Mouse (Mus musculus) kidney, embryonic 15.5 days (tissue): ENCODE data around the gene Igf1r. TPM values are rescaled to one million over a fixed set of nuclear protein-coding genes. Genes with fewer than 3 reads are reported as not detected.

ENCODE experiments used
- ATAC-seq: fragments of 200-750 bp; cut with Nextera tagmentation; replicated peaks from 2 replicates; pipeline ENCODE4 v1.8.0; 2017; ENCODE audit warnings: moderate TSS enrichment; ENCODE audit not compliant: low FRiP score
- H3K27ac ChIP-seq: fragments of 300-500 bp; sonication (generic); 2 replicates; pipeline ENCODE4 v1.5.1; 2015; ENCODE audit warnings: mild to moderate bottlenecking, inconsistent platforms
- H3K27me3 ChIP-seq: fragments of 300-500 bp; sonication (generic); 2 replicates; pipeline ENCODE4 v1.6.1; 2015; ENCODE audit warnings: inconsistent platforms
- H3K36me3 ChIP-seq: fragments of 300-500 bp; sonication (generic); 2 replicates; pipeline ENCODE4 v1.6.1; 2015; ENCODE audit warnings: inconsistent platforms
- H3K4me1 ChIP-seq: fragments of 300-500 bp; sonication (generic); 2 replicates; pipeline ENCODE4 v1.6.1; 2015; ENCODE audit warnings: inconsistent platforms
- H3K4me2 ChIP-seq: fragments of 300-500 bp; sonication (generic); 2 replicates; pipeline ENCODE4 v1.6.1; 2015; ENCODE audit warnings: moderate library complexity, mild to moderate bottlenecking, inconsistent platforms
- H3K4me3 ChIP-seq: fragments of 300-500 bp; sonication (generic); replicated peaks from 2 replicates; pipeline ENCODE4 v1.5.1; 2015; ENCODE audit warnings: mild to moderate bottlenecking, inconsistent platforms
- H3K9ac ChIP-seq: fragments of 300-500 bp; sonication (generic); 2 replicates; pipeline ENCODE4 v1.6.1; 2015; ENCODE audit warnings: mild to moderate bottlenecking, inconsistent platforms
- H3K9me3 ChIP-seq: fragments of 300-500 bp; sonication (generic); replicated peaks from 2 replicates; pipeline ENCODE4 v1.6.1; 2016; ENCODE audit warnings: inconsistent platforms
- WGBS: fragments of 180-500 bp; shearing (Covaris S2); methylation state at CpG from one replicate; pipeline ENCODE4 v1.1.7; 2015; ENCODE audit warnings: mixed read lengths; 5-methylcytosine and 5-hydroxymethylcytosine counted together
- polyA plus RNA-seq: library from polyadenylated mRNA; unstranded; fragments of >200 nt; fragmentation: Nextera tagmentation; extraction: Ambion mirVana; gene quantifications from 2 replicates; pipeline ENCODE4 v1.2.1, GENCODE M21; 2015

Gene Igf1r
- polyA plus RNA-seq, 1 experiment from 2014 or later, result 26.9 TPM

DNA sequence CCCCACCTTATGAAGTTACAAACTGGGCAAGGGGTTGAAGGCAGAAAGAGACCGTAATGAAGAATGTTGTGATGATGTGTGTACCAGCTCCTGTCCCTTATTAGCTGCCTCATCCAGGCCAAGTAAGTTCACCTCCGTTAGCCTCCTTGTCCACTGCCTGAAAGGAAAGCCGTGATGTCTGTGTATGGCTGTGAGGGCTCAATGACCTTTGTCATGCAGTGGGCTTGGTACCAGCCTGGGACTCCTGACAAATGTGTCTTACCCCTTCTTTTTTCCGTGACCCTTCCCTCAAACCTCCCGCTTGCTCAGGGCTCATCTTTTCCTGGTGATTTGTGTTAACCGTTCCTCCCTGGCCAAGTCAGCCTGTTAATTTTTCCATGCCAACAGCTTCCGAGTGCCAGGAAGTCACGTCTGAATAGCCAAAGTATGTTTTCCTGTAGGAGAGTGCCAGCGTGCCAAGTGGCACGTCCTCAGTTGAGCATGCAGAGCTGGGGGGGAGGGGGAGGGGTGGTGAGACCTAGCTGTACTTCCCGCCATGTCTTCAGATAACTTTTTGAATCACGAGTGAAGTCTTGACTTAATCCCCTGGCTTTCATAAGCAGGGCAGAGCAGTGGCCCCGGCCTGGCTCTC, 178.4 kb downstream of the Igf1r start:
- Histone ChIP-seq H3K9me3 (no peaks in the 10 kb centered on the region), H3K4me2 (0 out of 2 replicates have a peak overlapping the region, but pooled peaks have one; percentile 8), H3K4me1 (peaks cover 47% of the 10 kb centered on the region), H3K36me3 (no peaks in the 10 kb centered on the region), H3K27me3 (no peaks in the 10 kb centered on the region), H3K9ac (no peak overlapping the region), H3K4me3 (no peak overlapping the region), H3K27ac (peak overlapping the region; percentile 94)
- WGBS, result 48% methylated on average over 13 of the region's 13 CpGs
- ATAC-seq, result no peak

DNA sequence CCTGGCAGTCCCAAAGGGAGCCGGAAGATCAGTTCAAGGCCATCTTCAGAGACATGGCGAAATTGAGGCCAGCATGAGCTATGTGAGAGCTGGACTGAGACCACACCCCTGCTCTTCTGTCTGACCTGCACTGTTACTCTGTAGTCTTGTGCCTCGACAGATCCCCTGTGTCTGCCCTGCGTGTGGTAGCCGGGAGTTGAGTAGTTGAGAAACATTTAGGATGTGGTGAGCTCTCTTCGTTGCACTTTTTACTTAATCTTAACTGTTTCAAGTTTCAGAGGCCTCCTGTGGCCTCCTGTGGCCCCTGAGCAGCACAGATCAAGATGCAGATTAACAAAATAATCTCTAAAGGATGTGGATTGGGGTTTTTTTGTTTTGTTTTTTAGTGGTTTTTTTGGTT, 181.1 kb downstream of the Igf1r start:
- H3K9ac ChIP-seq, result no peak overlapping the region
- no peak for ATAC-seq
- no peak overlapping the region for H3K4me2 ChIP-seq
- no peaks in the 10 kb centered on the region for H3K36me3 ChIP-seq
- no peaks in the 10 kb centered on the region for H3K9me3 ChIP-seq
- 50% methylated on average over 6 of the region's 6 CpGs for WGBS
- no peak overlapping the region for H3K27ac ChIP-seq
- H3K4me3 ChIP-seq, result no peak overlapping the region
- no peaks in the 10 kb centered on the region for H3K27me3 ChIP-seq
- peaks cover 36% of the 10 kb centered on the region for H3K4me1 ChIP-seq

DNA sequence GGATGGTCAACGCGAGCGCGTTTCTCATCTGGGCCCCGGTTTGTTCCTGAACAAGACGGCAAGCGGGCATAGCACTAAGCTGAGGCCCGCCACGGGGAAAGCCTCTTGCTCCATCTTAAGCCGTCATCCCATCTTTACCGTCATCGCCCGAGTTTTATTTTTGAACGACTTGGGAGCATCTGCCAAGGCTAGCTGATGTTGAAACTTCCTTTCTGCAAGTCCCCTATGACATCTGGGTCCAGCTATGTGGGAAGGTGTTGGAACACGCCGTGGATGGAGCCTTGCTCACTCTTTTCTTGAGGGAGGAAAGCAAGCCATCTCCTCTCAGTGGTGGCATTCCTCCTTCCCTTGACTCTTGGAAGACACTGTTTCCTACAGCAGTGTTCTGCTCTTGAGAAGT, 182.3 kb downstream of the Igf1r start:
- H3K27ac ChIP-seq, result no peak overlapping the region
- no peak for ATAC-seq
- H3K36me3 ChIP-seq, result no peaks in the 10 kb centered on the region
- H3K27me3 ChIP-seq, result no peaks in the 10 kb centered on the region
- H3K9ac ChIP-seq, result no peak overlapping the region
- 87% methylated on average over 16 of the region's 16 CpGs for WGBS
- H3K4me1 ChIP-seq, result peaks cover 41% of the 10 kb centered on the region
- no peaks in the 10 kb centered on the region for H3K9me3 ChIP-seq
- H3K4me2 ChIP-seq, result no peak overlapping the region
- H3K4me3 ChIP-seq, result no peak overlapping the region

DNA sequence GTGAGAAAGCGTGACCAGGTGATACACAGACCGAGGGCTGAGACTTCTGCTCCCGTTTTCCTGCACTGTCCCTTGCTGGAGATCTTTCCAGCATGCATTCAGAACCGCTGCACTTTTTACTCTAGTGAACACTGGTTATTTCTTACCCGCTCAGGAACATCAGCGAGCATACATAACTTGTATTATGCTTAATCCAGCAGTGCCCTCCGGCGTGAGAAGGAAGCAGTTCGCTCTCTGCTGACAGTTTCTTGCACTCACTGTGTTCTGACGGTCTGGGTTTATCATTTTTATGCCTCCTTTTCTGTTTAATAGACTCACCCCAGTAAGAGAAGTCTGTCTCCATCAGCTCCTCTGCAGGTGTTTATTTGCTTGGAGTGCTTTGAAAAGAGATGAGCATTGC, 183.4 kb downstream of the Igf1r start:
- WGBS, result 80% methylated on average over 10 of the region's 10 CpGs

DNA sequence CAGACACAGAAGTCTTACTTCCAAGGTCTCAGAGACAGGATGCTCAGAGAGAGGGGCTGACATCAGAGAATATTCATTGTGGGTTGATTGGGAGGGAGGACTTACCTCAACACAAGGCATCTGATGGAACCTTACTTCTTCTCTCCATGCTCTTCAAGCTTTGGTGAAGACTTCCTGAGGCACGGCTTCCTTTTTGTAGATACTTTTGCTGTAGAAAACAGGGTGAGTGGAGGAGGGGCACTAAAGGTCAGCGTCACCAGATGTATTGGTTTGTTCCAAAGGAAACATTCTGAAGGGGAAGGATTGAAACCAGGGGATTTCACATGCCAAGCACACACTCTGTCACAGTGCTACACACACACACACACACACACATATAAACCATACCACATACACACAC, 186.8 kb downstream of the Igf1r start:
- no peak overlapping the region for H3K4me3 ChIP-seq
- peaks cover 29% of the 10 kb centered on the region for H3K4me1 ChIP-seq
- H3K36me3 ChIP-seq, result no peaks in the 10 kb centered on the region
- H3K27me3 ChIP-seq, result no peaks in the 10 kb centered on the region
- ATAC-seq, result no peak
- H3K27ac ChIP-seq, result peak overlapping the region; percentile 39; the same call in 1 of the 2 replicates
- 48% methylated on average over 2 of the region's 2 CpGs for WGBS
- no peaks in the 10 kb centered on the region for H3K9me3 ChIP-seq
- H3K9ac ChIP-seq, result no peak overlapping the region
- H3K4me2 ChIP-seq, result no peak overlapping the region

More for the DNA sequence above, 183.4 kb downstream of the Igf1r start:
- H3K9me3 ChIP-seq, result no peaks in the 10 kb centered on the region
- H3K27ac ChIP-seq, result no peak overlapping the region
- no peak for ATAC-seq
- H3K27me3 ChIP-seq, result no peaks in the 10 kb centered on the region
- H3K36me3 ChIP-seq, result no peaks in the 10 kb centered on the region
- no peak overlapping the region for H3K4me2 ChIP-seq
- H3K9ac ChIP-seq, result no peak overlapping the region
- peaks cover 33% of the 10 kb centered on the region for H3K4me1 ChIP-seq
- no peak overlapping the region for H3K4me3 ChIP-seq

DNA sequence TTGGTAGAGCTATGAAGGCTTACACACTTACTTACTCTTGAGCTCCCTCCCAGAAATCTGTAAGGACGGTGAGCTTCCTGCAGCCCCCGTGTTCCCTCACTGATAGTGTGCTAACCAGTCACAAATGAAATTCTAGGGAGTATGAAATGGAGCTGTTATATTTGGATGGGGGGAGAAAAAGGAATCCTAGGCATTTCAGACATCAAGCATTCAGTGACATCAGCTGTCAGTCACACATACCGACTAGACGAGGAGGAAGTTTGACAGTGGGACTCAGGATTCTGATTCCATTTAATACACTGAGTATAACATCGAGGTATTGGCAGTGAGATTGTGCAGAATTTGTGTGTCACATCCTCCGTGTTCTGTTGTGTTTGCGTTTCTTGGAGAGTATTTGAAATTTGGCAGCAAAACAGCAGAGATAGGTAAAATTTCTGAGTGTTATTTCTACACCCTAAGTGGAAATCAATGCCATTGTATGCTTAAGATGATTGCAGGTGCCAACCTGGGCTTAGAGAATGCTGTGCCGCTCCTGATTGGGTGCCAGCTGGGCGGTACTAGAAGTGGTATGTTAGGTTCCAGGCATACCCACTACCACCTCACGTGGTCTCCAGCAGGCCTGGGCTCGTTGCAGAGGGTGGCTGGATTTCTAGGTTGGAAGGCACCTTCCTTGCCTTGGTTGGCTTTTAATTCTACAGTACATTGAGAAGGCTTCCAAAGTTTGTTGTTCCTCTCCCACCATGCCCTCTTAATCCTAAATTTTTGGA, 187.6 kb downstream of the Igf1r start:
- no peak overlapping the region for H3K9ac ChIP-seq
- H3K4me2 ChIP-seq, result no peak overlapping the region
- no peaks in the 10 kb centered on the region for H3K36me3 ChIP-seq
- 0 out of 2 replicates have a peak overlapping the region, but pooled peaks have one; percentile 23 for H3K27ac ChIP-seq
- no peak for ATAC-seq
- WGBS, result 77% methylated on average over 11 of the region's 11 CpGs
- H3K9me3 ChIP-seq, result no peaks in the 10 kb centered on the region
- H3K4me3 ChIP-seq, result no peak overlapping the region
- no peaks in the 10 kb centered on the region for H3K27me3 ChIP-seq
- H3K4me1 ChIP-seq, result peaks cover 35% of the 10 kb centered on the region

DNA sequence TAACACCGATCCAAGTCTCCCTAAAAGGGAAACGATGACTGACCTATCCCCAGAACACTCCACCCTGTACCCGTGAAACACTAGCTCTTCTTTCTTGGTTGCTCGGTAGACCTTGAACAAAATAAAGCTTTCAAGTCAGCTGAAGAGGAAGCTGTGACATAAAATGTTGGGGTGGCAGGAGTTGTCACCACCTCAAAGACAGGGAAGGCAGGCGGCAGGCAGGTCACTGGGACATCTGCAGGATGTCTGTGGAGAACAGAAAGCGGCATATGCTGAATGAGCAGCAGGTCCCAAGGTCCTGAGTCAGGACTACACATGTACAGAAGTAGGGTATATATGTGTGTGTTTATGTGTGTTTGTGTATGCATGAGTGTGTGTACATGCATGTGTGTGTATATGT, 191.6 kb downstream of the Igf1r start:
- Histone ChIP-seq H3K9me3 (no peaks in the 10 kb centered on the region), H3K27ac (0 out of 2 replicates have a peak overlapping the region, but pooled peaks have one; percentile 19), H3K4me3 (no peak overlapping the region), H3K27me3 (no peaks in the 10 kb centered on the region), H3K36me3 (no peaks in the 10 kb centered on the region), H3K4me2 (no peak overlapping the region), H3K9ac (no peak overlapping the region), H3K4me1 (peaks cover 42% of the 10 kb centered on the region)
- WGBS, result 37% methylated on average over 6 of the region's 6 CpGs
- no peak for ATAC-seq

DNA sequence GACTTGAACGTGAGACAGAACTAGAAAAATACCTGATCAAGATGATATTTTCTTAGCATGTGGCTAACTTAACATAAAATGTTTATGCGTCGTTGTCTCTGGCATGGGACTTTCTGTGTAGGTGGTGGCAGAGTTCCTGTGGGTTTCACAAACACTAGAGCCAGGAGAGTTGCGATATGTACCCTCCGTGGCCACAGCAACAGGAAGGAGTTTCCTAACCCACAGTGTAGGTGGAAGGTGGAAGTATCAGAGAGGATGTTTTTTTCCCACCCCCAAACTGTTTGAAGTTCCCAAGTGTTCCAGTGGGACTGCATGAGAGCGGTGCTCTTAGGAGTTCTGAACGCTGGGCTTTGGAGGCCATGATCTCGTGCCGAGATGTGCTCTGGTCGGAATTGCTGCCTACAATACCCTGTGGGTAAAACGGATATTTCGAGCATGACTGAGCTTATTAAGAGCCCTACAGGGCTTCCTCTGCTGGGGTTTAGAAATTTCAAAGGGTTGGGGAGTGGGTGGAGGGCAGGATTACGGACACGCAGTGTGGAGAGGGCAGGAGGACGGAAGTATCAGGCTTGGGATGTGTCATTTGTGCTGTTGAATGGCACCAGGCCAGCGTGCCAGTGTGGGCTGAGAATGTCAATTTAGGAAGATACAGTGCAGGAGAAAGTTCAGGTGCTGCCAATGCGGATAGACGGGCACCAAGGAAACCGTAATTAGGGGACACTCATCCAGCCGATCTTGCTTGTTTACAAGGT, 195.8 kb downstream of the Igf1r start:
- Histone ChIP-seq H3K27me3 (no peaks in the 10 kb centered on the region), H3K4me1 (peaks cover 56% of the 10 kb centered on the region), H3K9ac (no peak overlapping the region), H3K9me3 (no peaks in the 10 kb centered on the region), H3K4me3 (no peak overlapping the region), H3K36me3 (no peaks in the 10 kb centered on the region), H3K27ac (0 out of 2 replicates have a peak overlapping the region, but pooled peaks have one; percentile 28), H3K4me2 (no peak overlapping the region)
- 59% methylated on average over 20 of the region's 20 CpGs for WGBS
- ATAC-seq, result no peak

DNA sequence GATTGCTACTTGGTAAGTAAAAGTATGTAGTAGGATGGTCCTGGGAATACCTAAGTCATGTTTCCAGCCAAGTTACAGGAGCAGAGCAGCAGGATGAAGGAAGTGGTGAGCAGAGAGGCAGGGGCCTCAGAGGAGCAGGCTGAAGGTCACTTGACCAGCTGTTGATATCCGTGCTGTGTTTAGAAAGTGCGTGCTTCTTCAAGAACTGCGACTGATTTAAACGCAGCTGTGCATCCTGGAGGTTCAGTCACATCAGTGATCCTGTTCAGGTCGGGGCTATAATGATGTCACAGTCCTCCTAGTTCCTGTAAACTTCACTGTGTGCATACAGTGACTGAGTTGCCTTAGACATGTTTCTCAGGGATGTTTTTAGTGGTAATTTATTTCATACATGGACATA, 199.3 kb downstream of the Igf1r start:
- Histone ChIP-seq H3K27me3 (no peaks in the 10 kb centered on the region), H3K36me3 (no peaks in the 10 kb centered on the region), H3K27ac (peak overlapping the region; percentile 34; the same call in 1 of the 2 replicates), H3K4me1 (peaks cover 54% of the 10 kb centered on the region), H3K4me3 (no peak overlapping the region), H3K4me2 (no peak overlapping the region), H3K9ac (no peak overlapping the region), H3K9me3 (no peaks in the 10 kb centered on the region)
- 21% methylated on average over 5 of the region's 5 CpGs for WGBS
- no peak for ATAC-seq

DNA sequence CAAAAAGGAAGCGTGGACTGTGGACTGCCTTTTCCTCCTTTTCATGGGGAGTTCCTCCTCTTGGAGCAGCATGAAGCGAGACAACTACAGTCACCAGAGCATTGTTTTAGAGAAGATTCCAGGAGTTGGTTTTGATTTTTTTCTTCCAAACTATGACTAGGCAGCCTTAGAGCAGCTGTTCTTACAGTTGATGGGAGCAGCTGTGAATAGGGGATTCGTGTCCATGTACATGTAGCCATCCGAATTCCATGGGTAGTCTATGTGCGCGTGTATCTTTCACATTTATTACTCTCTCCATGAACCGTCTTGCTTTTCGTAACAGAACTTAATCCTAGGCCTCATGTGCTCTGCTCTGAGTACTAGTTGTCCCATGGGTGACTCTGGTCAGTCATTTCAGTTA, 199.8 kb downstream of the Igf1r start:
- no peak for ATAC-seq
- peak overlapping the region; percentile 33; the same call in 1 of the 2 replicates for H3K27ac ChIP-seq
- 86% methylated on average over 8 of the region's 8 CpGs for WGBS

DNA sequence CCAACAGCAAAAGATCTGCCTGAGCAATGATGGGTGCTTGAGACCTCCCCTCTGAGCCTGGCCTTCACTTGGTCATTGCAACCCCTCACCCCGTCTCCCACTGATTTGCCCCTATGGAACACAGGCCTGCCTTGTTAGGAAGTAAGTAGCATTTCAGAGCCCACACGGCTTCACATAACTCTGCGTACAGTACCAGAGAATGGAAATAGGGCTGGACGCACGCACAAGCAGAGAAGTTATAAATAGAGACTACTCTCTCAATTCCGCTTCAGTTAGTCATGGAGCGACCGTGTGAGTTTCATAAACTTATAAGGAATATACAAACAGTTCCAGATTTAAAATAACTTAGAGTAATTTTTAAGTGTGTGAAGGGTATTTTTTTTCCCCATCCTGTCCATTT, 200.6 kb downstream of the Igf1r start:
- 85% methylated on average over 8 of the region's 8 CpGs for WGBS
- H3K9me3 ChIP-seq, result no peaks in the 10 kb centered on the region
- H3K4me2 ChIP-seq, result no peak overlapping the region
- no peaks in the 10 kb centered on the region for H3K27me3 ChIP-seq
- no peak overlapping the region for H3K4me3 ChIP-seq
- H3K27ac ChIP-seq, result no peak overlapping the region
- ATAC-seq, result no peak
- peaks cover 51% of the 10 kb centered on the region for H3K4me1 ChIP-seq
- no peaks in the 10 kb centered on the region for H3K36me3 ChIP-seq
- H3K9ac ChIP-seq, result no peak overlapping the region

More for the DNA sequence above, 199.8 kb downstream of the Igf1r start:
- Histone ChIP-seq H3K4me1 (peaks cover 54% of the 10 kb centered on the region), H3K36me3 (no peaks in the 10 kb centered on the region), H3K4me3 (no peak overlapping the region), H3K9me3 (no peaks in the 10 kb centered on the region), H3K4me2 (no peak overlapping the region), H3K27me3 (no peaks in the 10 kb centered on the region), H3K9ac (no peak overlapping the region)

DNA sequence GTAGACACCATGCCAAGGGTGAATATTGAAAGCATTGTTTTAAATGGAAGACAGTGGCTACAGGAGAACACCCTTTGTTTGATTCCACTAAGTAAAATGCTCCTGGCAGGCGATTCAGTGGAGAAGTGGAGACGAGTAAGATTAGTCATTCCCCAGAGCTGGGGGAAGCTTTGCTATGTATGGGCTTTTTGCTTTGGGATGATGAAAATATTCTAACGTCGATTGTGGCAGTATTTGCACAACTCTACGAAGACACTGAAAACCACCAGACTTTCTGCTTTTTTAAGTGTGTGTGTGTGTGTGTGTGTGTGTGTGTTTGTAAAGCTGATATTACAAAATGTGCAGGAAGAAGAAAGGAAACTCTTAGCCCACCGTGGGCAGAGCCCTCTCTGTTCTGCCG, 202.0 kb downstream of the Igf1r start:
- ATAC-seq, result no peak
- Histone ChIP-seq H3K36me3 (no peaks in the 10 kb centered on the region), H3K4me2 (no peak overlapping the region), H3K27me3 (no peaks in the 10 kb centered on the region), H3K4me1 (peaks cover 40% of the 10 kb centered on the region), H3K9ac (no peak overlapping the region), H3K4me3 (no peak overlapping the region), H3K27ac (no peak overlapping the region), H3K9me3 (no peaks in the 10 kb centered on the region)
- WGBS, result 59% methylated on average over 7 of the region's 7 CpGs
